Mouse (Mus musculus): ENCODE data around the gene Zfp580. TPM values are rescaled to one million over a fixed set of nuclear protein-coding genes. Genes with fewer than 3 reads are reported as not detected.

The Zfp580 gene
- polyA plus RNA-seq, 1 experiment = 14.0 TPM

DNA sequence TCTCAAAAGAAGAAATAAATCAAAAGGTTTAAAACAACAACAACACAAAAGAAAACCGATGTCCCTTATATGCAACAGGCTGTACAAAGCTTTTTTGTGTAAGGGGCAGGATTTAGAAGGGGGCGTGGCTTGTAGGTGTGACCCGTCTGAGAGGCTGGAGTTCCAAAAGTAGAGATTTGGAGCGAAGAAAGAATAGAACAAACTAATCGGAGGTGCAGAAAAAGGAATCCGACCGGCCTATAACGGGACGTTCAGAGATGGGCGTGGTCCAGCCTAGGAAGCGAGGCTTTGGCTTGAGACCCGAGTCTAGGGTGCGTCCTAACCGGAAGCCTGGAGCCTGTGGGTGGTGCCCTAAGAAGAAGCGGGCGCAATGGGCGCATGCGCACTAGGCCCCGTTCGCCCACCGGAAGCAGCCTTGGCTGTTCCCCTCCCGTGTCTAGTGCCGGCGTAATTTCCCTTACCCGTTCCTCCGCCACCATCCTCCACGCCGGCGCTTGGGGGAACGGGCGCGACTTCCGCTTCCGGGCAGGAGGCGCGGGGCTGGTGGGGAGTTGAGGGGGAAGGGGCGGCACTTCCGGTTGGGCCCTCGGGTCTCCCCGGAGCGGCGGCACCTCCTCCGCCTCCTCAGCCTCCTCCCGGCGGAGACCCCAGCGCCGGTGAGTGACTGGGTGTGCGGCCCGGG is 31.2 kb upstream of the Zfp580 start, which contains the start of the genes Zfp865 and Ccdc106:
Zfp865 (plus strand) TSS at position 377 of the 682 bp plus-strand sequence.
Ccdc106 (plus strand) TSS at position 554 of the 682 bp plus-strand sequence.
- Histone ChIP-seq H3K36me3 (ENCODE audit: control insufficient read depth, insufficient read depth, low read length, poor library complexity, severe bottlenecking) (peaks cover 2% of the 10 kb centered on the region; the same call in 1 of the 2 replicates), H3K4me3 (ENCODE audit: low read depth, low read length) (peak within 1 kb of the TSS; percentile 79)
- TF ChIP-seq EP300 (IDR thresholded peaks at IDR 0.05; ENCODE audit: insufficient read depth, low read depth, low read length) (0 out of 2 replicates have a peak, but pooled peaks have one; percentile 10), CTCF (IDR thresholded peaks at IDR 0.05; ENCODE audit: low read depth, low read length) (no peak)

DNA sequence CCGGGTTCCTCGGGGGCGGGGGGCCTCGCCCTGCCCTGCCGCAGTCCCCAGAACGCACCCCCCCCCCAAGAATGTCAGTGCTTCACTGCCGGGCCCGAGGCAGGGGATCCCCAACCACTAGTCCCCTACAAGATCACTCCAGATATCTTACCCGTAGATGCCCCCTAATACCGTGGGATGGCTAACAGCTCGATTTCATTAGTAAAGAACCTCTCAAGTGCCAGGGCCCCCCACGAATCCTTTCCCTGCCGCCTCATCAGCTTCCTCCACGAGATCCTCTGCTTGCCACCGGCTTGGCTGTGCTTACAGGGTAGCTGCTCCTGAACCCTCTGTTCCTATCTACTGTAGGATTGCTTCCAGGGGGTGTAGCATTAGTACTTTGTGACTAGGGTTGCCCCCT is 30.7 kb upstream of the Zfp580 start:
- Histone ChIP-seq H3K27ac (ENCODE audit: insufficient read depth, low read length) (peak overlapping the region; percentile 65), H3K4me1 (ENCODE audit: control insufficient read depth, insufficient read depth, low read length) (peaks cover 3% of the 10 kb centered on the region), H3K9ac (ENCODE audit: low read depth, poor library complexity, severe bottlenecking) (peak overlapping the region; percentile 98), H3K27me3 (ENCODE audit: control insufficient read depth, insufficient read depth, low read length, poor library complexity, severe bottlenecking) (no peaks in the 10 kb centered on the region), H3K9me3 (replicated peaks; ENCODE audit: control insufficient read depth, insufficient read depth, low read length, poor library complexity, severe bottlenecking) (no peaks in the 10 kb centered on the region), H3K4me3 (ENCODE audit: low read depth, low read length) (peak overlapping the region; percentile 79), H3K36me3 (ENCODE audit: control insufficient read depth, insufficient read depth, low read length, poor library complexity, severe bottlenecking) (peaks cover 2% of the 10 kb centered on the region; the same call in 1 of the 2 replicates)
- TF ChIP-seq POLR2A (IDR thresholded peaks at IDR 0.05; ENCODE audit: insufficient read depth, low read length) (no peak), EP300 (IDR thresholded peaks at IDR 0.05; ENCODE audit: insufficient read depth, low read depth, low read length) (no peak), CTCF (IDR thresholded peaks at IDR 0.05; ENCODE audit: low read depth, low read length) (no peak)

More for the DNA sequence above, 31.2 kb upstream of the Zfp580 start, which contains the start of the genes Zfp865 and Ccdc106:
- peak within 1 kb of the TSS; percentile 70 for H3K27ac ChIP-seq (ENCODE audit: insufficient read depth, low read length)
- H3K9me3 ChIP-seq (replicated peaks; ENCODE audit: control insufficient read depth, insufficient read depth, low read length, poor library complexity, severe bottlenecking) = no peaks in the 10 kb centered on the region
- peaks cover 3% of the 10 kb centered on the region for H3K4me1 ChIP-seq (ENCODE audit: control insufficient read depth, insufficient read depth, low read length)
- H3K27me3 ChIP-seq (ENCODE audit: control insufficient read depth, insufficient read depth, low read length, poor library complexity, severe bottlenecking) = no peaks in the 10 kb centered on the region
- H3K9ac ChIP-seq (ENCODE audit: low read depth, poor library complexity, severe bottlenecking) = peak within 1 kb of the TSS; percentile 98

DNA sequence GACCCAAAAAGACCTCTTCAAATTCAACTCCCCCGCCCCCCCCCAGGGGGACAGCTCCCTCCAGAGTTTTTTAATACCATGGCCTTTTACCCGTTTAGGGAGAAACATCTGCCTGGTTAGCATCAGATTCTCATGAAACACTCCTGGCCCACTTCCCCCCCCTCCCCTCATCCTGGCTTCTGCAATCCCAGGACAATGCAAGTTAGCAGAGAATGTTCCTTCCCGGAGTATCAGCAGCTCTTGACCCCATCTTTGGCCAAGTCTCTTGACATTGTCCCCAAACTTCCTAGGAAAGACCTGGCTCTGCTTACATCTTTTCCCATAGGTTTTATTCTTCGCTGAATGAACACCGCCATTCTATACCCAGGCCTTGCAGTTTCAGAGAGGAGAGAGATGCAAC is 30.1 kb upstream of the Zfp580 start:
- H3K9ac ChIP-seq (ENCODE audit: low read depth, poor library complexity, severe bottlenecking) = peak overlapping the region; percentile 98
- H3K4me1 ChIP-seq (ENCODE audit: control insufficient read depth, insufficient read depth, low read length) = peaks cover 3% of the 10 kb centered on the region
- H3K27me3 ChIP-seq (ENCODE audit: control insufficient read depth, insufficient read depth, low read length, poor library complexity, severe bottlenecking) = no peaks in the 10 kb centered on the region
- no peaks in the 10 kb centered on the region for H3K9me3 ChIP-seq (replicated peaks; ENCODE audit: control insufficient read depth, insufficient read depth, low read length, poor library complexity, severe bottlenecking)
- no peak overlapping the region for H3K27ac ChIP-seq (ENCODE audit: insufficient read depth, low read length)
- TF ChIP-seq CTCF (IDR thresholded peaks at IDR 0.05; ENCODE audit: low read depth, low read length) (no peak), EP300 (IDR thresholded peaks at IDR 0.05; ENCODE audit: insufficient read depth, low read depth, low read length) (no peak), POLR2A (IDR thresholded peaks at IDR 0.05; ENCODE audit: insufficient read depth, low read length) (no peak)
- peak overlapping the region; percentile 79 for H3K4me3 ChIP-seq (ENCODE audit: low read depth, low read length)
- peaks cover 2% of the 10 kb centered on the region; the same call in 1 of the 2 replicates for H3K36me3 ChIP-seq (ENCODE audit: control insufficient read depth, insufficient read depth, low read length, poor library complexity, severe bottlenecking)

DNA sequence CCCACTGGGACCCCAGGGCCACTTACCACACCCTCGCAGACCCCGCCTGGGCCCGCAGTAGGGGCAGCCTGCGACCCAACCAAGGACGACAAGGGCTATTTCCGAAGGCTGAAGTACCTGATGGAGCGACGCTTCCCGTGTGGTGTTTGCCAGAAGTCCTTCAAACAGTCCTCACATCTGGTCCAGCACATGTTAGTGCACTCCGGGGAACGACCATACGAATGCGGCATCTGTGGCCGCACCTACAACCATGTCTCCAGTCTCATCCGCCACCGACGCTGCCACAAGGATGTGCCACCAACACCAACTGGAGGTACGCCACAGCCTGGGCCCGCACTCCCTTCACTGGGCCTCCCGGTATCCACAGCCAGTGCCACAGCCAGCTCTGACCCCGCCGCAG is 21.8 kb upstream of the Zfp580 start:
- Histone ChIP-seq H3K36me3 (ENCODE audit: control insufficient read depth, insufficient read depth, low read length, poor library complexity, severe bottlenecking) (no peaks in the 10 kb centered on the region), H3K4me3 (ENCODE audit: low read depth, low read length) (peak overlapping the region; percentile 59), H3K9me3 (replicated peaks; ENCODE audit: control insufficient read depth, insufficient read depth, low read length, poor library complexity, severe bottlenecking) (no peaks in the 10 kb centered on the region)

DNA sequence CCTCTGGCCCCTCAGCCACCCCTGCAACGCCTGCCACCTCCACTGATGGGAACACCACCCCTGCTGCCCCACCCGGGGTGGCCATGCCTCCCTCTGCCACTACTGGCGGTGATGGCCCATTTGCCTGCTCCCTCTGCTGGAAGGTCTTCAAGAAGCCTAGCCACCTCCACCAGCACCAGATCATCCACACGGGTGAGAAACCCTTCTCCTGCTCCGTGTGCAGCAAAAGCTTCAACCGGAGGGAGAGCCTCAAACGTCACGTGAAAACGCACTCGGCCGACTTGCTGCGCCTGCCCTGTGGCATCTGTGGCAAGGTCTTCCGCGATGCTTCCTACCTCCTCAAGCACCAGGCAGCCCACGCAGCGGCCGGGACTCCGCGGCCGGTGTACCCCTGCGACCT is 21.4 kb upstream of the Zfp580 start:
- H3K9me3 ChIP-seq (replicated peaks; ENCODE audit: control insufficient read depth, insufficient read depth, low read length, poor library complexity, severe bottlenecking) = no peaks in the 10 kb centered on the region
- no peaks in the 10 kb centered on the region for H3K4me1 ChIP-seq (ENCODE audit: control insufficient read depth, insufficient read depth, low read length)
- peak overlapping the region; percentile 41 for H3K9ac ChIP-seq (ENCODE audit: low read depth, poor library complexity, severe bottlenecking)
- H3K4me3 ChIP-seq (ENCODE audit: low read depth, low read length) = peak overlapping the region; percentile 59
- H3K36me3 ChIP-seq (ENCODE audit: control insufficient read depth, insufficient read depth, low read length, poor library complexity, severe bottlenecking) = no peaks in the 10 kb centered on the region
- no peaks in the 10 kb centered on the region for H3K27me3 ChIP-seq (ENCODE audit: control insufficient read depth, insufficient read depth, low read length, poor library complexity, severe bottlenecking)
- no peak for TF ChIP-seq POLR2A (IDR thresholded peaks at IDR 0.05; ENCODE audit: insufficient read depth, low read length)
- no peak for TF ChIP-seq CTCF (IDR thresholded peaks at IDR 0.05; ENCODE audit: low read depth, low read length)
- TF ChIP-seq EP300 (IDR thresholded peaks at IDR 0.05; ENCODE audit: insufficient read depth, low read depth, low read length) = no peak
- no peak overlapping the region for H3K27ac ChIP-seq (ENCODE audit: insufficient read depth, low read length)

More for the DNA sequence above, 21.8 kb upstream of the Zfp580 start:
- TF ChIP-seq CTCF (IDR thresholded peaks at IDR 0.05; ENCODE audit: low read depth, low read length) = no peak
- no peak for TF ChIP-seq POLR2A (IDR thresholded peaks at IDR 0.05; ENCODE audit: insufficient read depth, low read length)
- no peak for TF ChIP-seq EP300 (IDR thresholded peaks at IDR 0.05; ENCODE audit: insufficient read depth, low read depth, low read length)
- Histone ChIP-seq H3K27me3 (ENCODE audit: control insufficient read depth, insufficient read depth, low read length, poor library complexity, severe bottlenecking) (no peaks in the 10 kb centered on the region), H3K9ac (ENCODE audit: low read depth, poor library complexity, severe bottlenecking) (no peak overlapping the region), H3K27ac (ENCODE audit: insufficient read depth, low read length) (no peak overlapping the region), H3K4me1 (ENCODE audit: control insufficient read depth, insufficient read depth, low read length) (no peaks in the 10 kb centered on the region)
